Mouse (Mus musculus) bone marrow, adult 2 months (tissue): ENCODE results near the gene Kcnab3. TPM values are rescaled to one million over a fixed set of nuclear protein-coding genes. Genes with fewer than 3 reads are reported as not detected.

Source experiments
- H3K27ac ChIP-seq: fragments of 200-500 bp; 2 replicates; pipeline ENCODE4 v1.5.1; 2012; ENCODE audit warnings: low read depth, mild to moderate bottlenecking, control low read depth, inconsistent platforms, low read length; ENCODE audit not compliant: control insufficient read depth, poor library complexity, insufficient read depth
- H3K4me1 ChIP-seq: fragments of 200-500 bp; 2 replicates; pipeline ENCODE4 v1.6.1; 2011; ENCODE audit warnings: low read length; ENCODE audit not compliant: control insufficient read depth, insufficient read depth
- H3K4me3 ChIP-seq: fragments of 200-500 bp; replicated peaks from 2 replicates; pipeline ENCODE3; 2011; ENCODE audit warnings: mild to moderate bottlenecking, low read depth, low read length, control low read depth; ENCODE audit not compliant: control insufficient read depth
- CTCF ChIP-seq: fragments of 200-500 bp; IDR thresholded peaks from 2 replicates; pipeline ENCODE4 v1.5.1; 2011; ENCODE audit warnings: low read length, control low read depth; ENCODE audit not compliant: control insufficient read depth, insufficient read depth
- POLR2A ChIP-seq: fragments of 200-500 bp; IDR thresholded peaks from 2 replicates; pipeline ENCODE4 v1.6.1; 2011; ENCODE audit warnings: low read depth, mild to moderate bottlenecking, control low read depth, low read length, borderline replicate concordance; ENCODE audit not compliant: control insufficient read depth
- WGBS: fragments of 180-500 bp; shearing (Covaris S2); methylation state at CpG from one replicate; pipeline ENCODE4 v1.1.7; 2018; 5-methylcytosine and 5-hydroxymethylcytosine counted together
- polyA plus RNA-seq: library from polyadenylated mRNA; stranded (reverse); fragments of >200 nt; gene quantifications from 2 replicates; pipeline ENCODE4 v1.2.4, GENCODE M21; 2011; ENCODE audit warnings: low replicate concordance; ENCODE audit not compliant: missing spikeins, insufficient read depth, insufficient read length

Kcnab3 gene
- polyA plus RNA-seq, 1 experiment = not detected

GRCm38 (mm10) chr11:69369990-69370816, 44.1 kb downstream of the Kcnab3 start:
- TF ChIP-seq CTCF (no peak), POLR2A (no peak)
- Histone ChIP-seq H3K27ac (no peak overlapping the region), H3K4me1 (peaks cover 3% of the 10 kb centered on the region; the same call in 1 of the 2 replicates), H3K4me3 (no peak overlapping the region)
- WGBS = 44% methylated on average over 2 of the region's 2 CpGs

- Histone ChIP-seq H3K27ac (no peak overlapping the region), H3K4me1 (peaks cover 3% of the 10 kb centered on the region; the same call in 1 of the 2 replicates)
- WGBS = 61% methylated on average over 9 of the region's 9 CpGs
Observed at GRCm38 (mm10) chr11:69370817-69371215, 44.8 kb downstream of the Kcnab3 start.

GRCm38 (mm10) chr11:69371601-69372000, 45.5 kb downstream of the Kcnab3 start:
- Histone ChIP-seq H3K4me1 (peaks cover 3% of the 10 kb centered on the region; the same call in 1 of the 2 replicates), H3K4me3 (no peak overlapping the region), H3K27ac (peak overlapping the region; percentile 47; the same call in 1 of the 2 replicates)
- TF ChIP-seq POLR2A (no peak), CTCF (no peak)
- 83% methylated on average over 12 of the region's 12 CpGs for WGBS

More at GRCm38 (mm10) chr11:69370817-69371215, 44.8 kb downstream of the Kcnab3 start:
- no peak overlapping the region for H3K4me3 ChIP-seq
- no peak for TF ChIP-seq CTCF
- TF ChIP-seq POLR2A = no peak

GRCm38 (mm10) chr11:69372056-69372779, 46.2 kb downstream of the Kcnab3 start:
- Histone ChIP-seq H3K4me1 (peaks cover 3% of the 10 kb centered on the region; the same call in 1 of the 2 replicates), H3K27ac (peak overlapping the region; percentile 47), H3K4me3 (no peak overlapping the region)
- no peak for TF ChIP-seq POLR2A
- no peak for TF ChIP-seq CTCF
- WGBS = 49% methylated on average over 12 of the region's 12 CpGs

- H3K4me3 ChIP-seq = no peak overlapping the region
- TF ChIP-seq CTCF (no peak), POLR2A (no peak)
- WGBS = 56% methylated on average over 3 of the region's 3 CpGs
- peaks cover 3% of the 10 kb centered on the region; the same call in 1 of the 2 replicates for H3K4me1 ChIP-seq
- H3K27ac ChIP-seq = no peak overlapping the region
Observed at GRCm38 (mm10) chr11:69372780-69373170, 46.7 kb downstream of the Kcnab3 start.

GRCm38 (mm10) chr11:69373223-69373965, 47.3 kb downstream of the Kcnab3 start:
- H3K4me3 ChIP-seq = peak overlapping the region; percentile 44
- H3K27ac ChIP-seq = peak overlapping the region; percentile 26; the same call in 1 of the 2 replicates
- TF ChIP-seq POLR2A (no peak), CTCF (no peak)
- peaks cover 1% of the 10 kb centered on the region; the same call in 1 of the 2 replicates for H3K4me1 ChIP-seq
- WGBS = 81% methylated on average over 16 of the region's 16 CpGs

- Histone ChIP-seq H3K27ac (no peak overlapping the region), H3K4me3 (no peak overlapping the region), H3K4me1 (peaks cover 3% of the 10 kb centered on the region; the same call in 1 of the 2 replicates)
- TF ChIP-seq POLR2A (no peak), CTCF (no peak)
- WGBS = 65% methylated on average over 4 of the region's 4 CpGs
Observed at GRCm38 (mm10) chr11:69375646-69376045, 49.6 kb downstream of the Kcnab3 start.

- H3K27ac ChIP-seq = no peak overlapping the region
- peaks cover 3% of the 10 kb centered on the region; the same call in 1 of the 2 replicates for H3K4me1 ChIP-seq
- no peak overlapping the region for H3K4me3 ChIP-seq
- TF ChIP-seq POLR2A (no peak), CTCF (no peak)
- WGBS = 59% methylated on average over 3 of the region's 3 CpGs
Observed at GRCm38 (mm10) chr11:69377766-69378165, 51.7 kb downstream of the Kcnab3 start.

- TF ChIP-seq CTCF = no peak
- no peak for TF ChIP-seq POLR2A
- Histone ChIP-seq H3K4me3 (no peak overlapping the region), H3K27ac (no peak overlapping the region), H3K4me1 (peaks cover 2% of the 10 kb centered on the region; the same call in 1 of the 2 replicates)
- 35% methylated on average over 3 of the region's 3 CpGs for WGBS
Observed at GRCm38 (mm10) chr11:69379600-69379999, 53.5 kb downstream of the Kcnab3 start.
